Comparison of ENCODE assay signal across 8 mouse cellular contexts in the genomic region with DNA sequence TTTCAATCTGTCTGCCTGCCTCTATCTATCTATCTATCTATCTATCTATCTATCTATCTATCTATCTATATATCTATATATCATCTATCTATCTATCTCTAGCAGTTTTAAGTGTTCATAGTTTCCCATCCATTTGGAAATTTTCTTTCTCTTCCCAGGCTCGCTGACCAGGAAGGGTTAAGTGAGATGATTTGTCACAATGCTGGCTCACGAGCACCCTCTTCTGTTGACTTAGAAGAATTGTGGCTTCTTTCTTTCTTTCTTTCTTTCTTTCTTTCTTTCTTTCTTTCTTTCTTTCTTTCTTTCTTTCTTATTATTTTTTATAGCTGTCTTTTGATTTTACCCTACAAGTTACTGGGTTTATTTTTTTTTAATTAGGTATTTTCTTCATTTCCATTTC.
DNase-seq lines count a peak whose midpoint lies in the region; ATAC-seq and TF ChIP-seq lines count a peak whose summit lies in the region.
"Not testable (repeated sequence)": the region's sequence is repeated elsewhere in the genome, so short reads cannot be mapped to it uniquely, and the experiment has no call there.

No protein-coding gene starts in this region.

- WGBS in hindbrain, embryonic 15.5 days = 3% methylated on average over 2 of the region's 2 CpGs

- H3K4me3 ChIP-seq in cortical plate, adult 2 months (ENCODE audit: insufficient read depth, low read length); hindbrain, embryonic 15.5 days: not testable (repeated sequence)

- TF ChIP-seq CTCF in cortical plate, adult 2 months (IDR thresholded peaks at IDR 0.05; ENCODE audit: extremely low read depth, insufficient read depth, low read length) = peak; percentile 59; the same call in 1 of the 2 replicates

- not testable (repeated sequence) for H3K9ac ChIP-seq in hindbrain, embryonic 15.5 days

- not testable (repeated sequence) for H3K27ac ChIP-seq in cortical plate, adult 2 months (ENCODE audit: insufficient read depth, low read length); hindbrain, embryonic 15.5 days (replicated peaks)

- not testable (repeated sequence) for ATAC-seq in hindbrain, embryonic 15.5 days (ENCODE audit: low FRiP score, low read depth)

- H3K4me2 ChIP-seq in hindbrain, embryonic 15.5 days = 0 out of 2 replicates have a peak overlapping the region, but pooled peaks have one; percentile 15

- H3K36me3 ChIP-seq in hindbrain, embryonic 15.5 days = not testable (repeated sequence)

- H3K27me3 ChIP-seq in hindbrain, embryonic 15.5 days = not testable (repeated sequence)

- H3K4me1 ChIP-seq in cortical plate, adult 2 months (ENCODE audit: control insufficient read depth, insufficient read depth, low read length); hindbrain, embryonic 15.5 days (replicated peaks): not testable (repeated sequence)

- peak; percentile 62 for DNase-seq in CD4-positive, CD25-positive, alpha-beta regulatory T cell, adult 2 months (ENCODE audit: low read depth, low spot score)
- peak; percentile 66 for DNase-seq in ZHBTc4 (ENCODE audit: low read depth, low spot score)
- DNase-seq in forelimb bud, embryonic 11.5 days (ENCODE audit: low read depth, low spot score) = peak; percentile 56
- DNase-seq in left cerebral cortex, postnatal 4 days = peak; percentile 42
- DNase-seq in lung, postnatal 36 days = peak; percentile 28
- DNase-seq in retina, postnatal 7 days (ENCODE audit: low read depth, low spot score) = peak; percentile 20

- intact Hi-C loops in left cerebral cortex, postnatal 4 days (cut with DNase I) = loop anchor here (5.0 kb wide), 1 partner anchor 636 kb away; a partner anchor contains a TSS

- H3K9me3 ChIP-seq in hindbrain, embryonic 15.5 days = not testable (repeated sequence)

- not testable (repeated sequence) for TF ChIP-seq POLR2A in cortical plate, adult 2 months (IDR thresholded peaks at IDR 0.05; ENCODE audit: extremely low read depth, insufficient read depth, low read length)
